Mouse (Mus musculus) lung, embryonic 14.5 days (tissue): ENCODE data around the gene 1700028J19Rik. TPM values are rescaled to one million over a fixed set of nuclear protein-coding genes. Genes with fewer than 3 reads are reported as not detected.

Experiments
- ATAC-seq: fragments of 200-750 bp; cut with Nextera tagmentation; 2 replicates; pipeline ENCODE4 v1.8.0; 2017; ENCODE audit warnings: mild to moderate bottlenecking, moderate TSS enrichment, moderate library complexity; ENCODE audit not compliant: insufficient read depth
- DNase-seq: peaks from one replicate; pipeline ENCODE4 v3.0.0-alpha.2; 2015
- H3K27ac ChIP-seq: fragments of 300-500 bp; sonication (generic); 2 replicates; pipeline ENCODE4 v1.5.1; 2014; ENCODE audit warnings: low read depth, mild to moderate bottlenecking, moderate library complexity
- H3K27me3 ChIP-seq: fragments of 300-500 bp; sonication (generic); 2 replicates; pipeline ENCODE4 v1.6.1; 2014; ENCODE audit warnings: low read length, control low read depth; ENCODE audit not compliant: insufficient read depth
- H3K36me3 ChIP-seq: fragments of 300-500 bp; sonication (generic); 2 replicates; pipeline ENCODE4 v1.6.1; 2014; ENCODE audit warnings: control low read depth; ENCODE audit not compliant: insufficient read depth
- H3K4me1 ChIP-seq: fragments of 300-500 bp; sonication (generic); 2 replicates; pipeline ENCODE4 v1.6.1; 2014; ENCODE audit warnings: antibody characterized with exemption, control low read depth; ENCODE audit not compliant: insufficient read depth
- H3K4me2 ChIP-seq: fragments of 300-500 bp; sonication (generic); 2 replicates; pipeline ENCODE4 v1.6.1; 2014; ENCODE audit warnings: mild to moderate bottlenecking
- H3K4me3 ChIP-seq: fragments of 300-500 bp; sonication (generic); 2 replicates; pipeline ENCODE4 v1.5.1; 2014; ENCODE audit warnings: low read depth, low read length
- H3K9ac ChIP-seq: fragments of 300-500 bp; sonication (generic); 2 replicates; pipeline ENCODE4 v1.6.1; 2014
- H3K9me3 ChIP-seq: fragments of 300-500 bp; sonication (generic); 2 replicates; pipeline ENCODE4 v1.6.1; 2016; ENCODE audit warnings: low read depth, low read length, control low read depth
- CTCF ChIP-seq: IDR thresholded peaks from 2 replicates; pipeline ENCODE4 v1.5.1; 2016; ENCODE audit warnings: antibody characterized with exemption, low read depth
- WGBS: fragments of 180-500 bp; shearing (Covaris S2); extraction: QIAGEN DNeasy Blood & Tissue Kit; methylation state at CpG from one replicate; pipeline ENCODE4 v1.1.7; 2014; 5-methylcytosine and 5-hydroxymethylcytosine counted together
- polyA plus RNA-seq: library from polyadenylated mRNA; unstranded; fragments of >200 nt; fragmentation: Nextera tagmentation; extraction: Ambion mirVana; gene quantifications from 2 replicates; pipeline ENCODE4 v1.2.1, GENCODE M21; 2014

Gene 1700028J19Rik
- polyA plus RNA-seq, 1 experiment from 2014 or later = 1.5 TPM

GRCm38 (mm10) chr7:44249248-44249647 is 2.8 kb upstream of the 1700028J19Rik start:
- H3K36me3 ChIP-seq = peaks cover 55% of the 10 kb centered on the region
- no peak for ATAC-seq

DNA sequence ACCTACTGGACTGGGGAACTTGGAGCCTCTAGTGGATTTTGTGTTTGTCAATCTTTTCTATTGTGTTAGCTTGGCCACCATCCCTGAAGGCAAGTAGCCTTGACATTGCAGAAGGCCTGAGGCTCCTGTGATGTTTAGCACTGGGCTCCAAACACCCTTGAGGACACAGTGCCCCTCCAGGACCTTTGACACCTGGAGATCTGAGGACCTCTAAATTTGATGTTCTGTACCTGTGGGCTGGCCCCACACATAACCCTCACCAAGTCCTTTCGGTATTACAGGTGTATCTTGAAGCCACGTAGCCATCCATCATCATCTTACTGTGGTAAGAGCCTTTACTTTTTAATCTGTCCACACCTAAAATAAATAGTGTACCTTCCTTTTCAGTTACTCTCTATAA is 1.5 kb upstream of the 1700028J19Rik start:
- Histone ChIP-seq H3K36me3 (peaks cover 44% of the 10 kb centered on the region), H3K4me2 (peak overlapping the region; percentile 71), H3K27ac (no peak overlapping the region), H3K9me3 (no peaks in the 10 kb centered on the region), H3K27me3 (no peaks in the 10 kb centered on the region), H3K4me1 (peaks cover 6% of the 10 kb centered on the region; the same call in 1 of the 2 replicates), H3K9ac (peak overlapping the region; percentile 93), H3K4me3 (peak overlapping the region; percentile 95)
- DNase-seq (no peak), ATAC-seq (no peak)
- TF ChIP-seq CTCF = no peak
- 79% methylated on average over 2 of the region's 2 CpGs for WGBS

More at GRCm38 (mm10) chr7:44249248-44249647, 2.8 kb upstream of the 1700028J19Rik start:
- H3K27me3 ChIP-seq = no peaks in the 10 kb centered on the region
- no peak for DNase-seq
- no peak for TF ChIP-seq CTCF
- H3K4me1 ChIP-seq = peaks cover 6% of the 10 kb centered on the region; the same call in 1 of the 2 replicates
- H3K4me2 ChIP-seq = no peak overlapping the region
- 88% methylated on average over 4 of the region's 4 CpGs for WGBS
- H3K27ac ChIP-seq = no peak overlapping the region
- no peaks in the 10 kb centered on the region for H3K9me3 ChIP-seq
- H3K4me3 ChIP-seq = no peak overlapping the region
- H3K9ac ChIP-seq = no peak overlapping the region

DNA sequence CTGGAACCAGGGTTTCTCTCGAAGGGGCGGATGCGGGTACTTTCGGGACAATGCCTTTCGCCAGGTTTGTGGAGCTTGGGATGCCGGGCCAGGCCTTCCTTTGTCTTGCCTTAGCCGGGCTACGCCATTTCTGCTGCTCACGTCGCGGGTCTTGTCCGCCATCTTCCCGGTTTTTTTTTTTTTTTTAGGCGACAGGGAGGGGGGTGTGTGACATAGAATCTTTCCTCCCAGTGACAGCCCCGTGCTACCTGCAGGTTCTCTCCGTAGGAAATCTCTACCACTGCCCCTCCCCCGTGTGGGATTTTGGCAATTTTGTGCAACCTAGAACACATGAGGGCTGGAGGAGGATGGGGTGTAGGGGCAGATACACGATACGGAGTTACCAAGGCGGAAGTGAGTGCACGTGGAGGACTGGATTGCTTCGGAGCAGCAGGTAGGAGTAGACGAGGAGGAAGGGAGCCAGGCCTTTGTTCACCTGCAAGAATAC is 532 bp upstream of the 1700028J19Rik start:
- peak; percentile 22 for ATAC-seq
- H3K9me3 ChIP-seq = no peaks in the 10 kb centered on the region
- H3K4me2 ChIP-seq = peak overlapping the region; percentile 71
- no peaks in the 10 kb centered on the region for H3K27me3 ChIP-seq
- H3K36me3 ChIP-seq = peaks cover 34% of the 10 kb centered on the region
- H3K27ac ChIP-seq = peak overlapping the region; percentile 95
- H3K9ac ChIP-seq = peak overlapping the region; percentile 93
- peaks cover 6% of the 10 kb centered on the region; the same call in 1 of the 2 replicates for H3K4me1 ChIP-seq
- no peak for TF ChIP-seq CTCF
- peak; percentile 74 for DNase-seq
- peak overlapping the region; percentile 95 for H3K4me3 ChIP-seq
- under 1% methylated on average over 23 of the region's 23 CpGs for WGBS

DNA sequence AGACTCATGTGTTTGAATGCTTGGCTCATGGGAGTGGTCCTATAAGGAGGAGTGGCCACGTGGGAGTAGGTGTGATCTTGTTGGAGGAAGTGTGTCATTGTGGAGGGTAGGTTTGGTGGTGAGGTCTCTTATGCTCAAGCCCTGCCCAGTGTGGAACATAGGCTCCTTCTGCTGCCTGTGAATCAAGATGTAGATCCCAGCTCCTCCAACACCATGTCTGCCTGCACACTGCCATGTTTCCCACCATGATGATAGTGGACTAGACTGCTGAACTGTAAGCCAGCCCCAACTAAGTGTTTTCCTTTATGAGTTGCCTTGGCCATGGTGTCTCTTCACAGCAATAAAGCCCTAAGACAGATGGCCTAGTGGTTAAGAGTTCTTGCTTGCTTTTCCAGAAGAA is 2.4 kb downstream of the 1700028J19Rik start:
- no peak for ATAC-seq
- Histone ChIP-seq H3K9ac (no peak overlapping the region), H3K27ac (no peak overlapping the region)

GRCm38 (mm10) chr7:44241163-44241562 is 5.3 kb downstream of the 1700028J19Rik start:
- H3K9ac ChIP-seq = no peak overlapping the region
- WGBS = 68% methylated on average over 2 of the region's 2 CpGs
- no peaks in the 10 kb centered on the region for H3K9me3 ChIP-seq

More for the DNA sequence above, 2.4 kb downstream of the 1700028J19Rik start:
- TF ChIP-seq CTCF = no peak
- 61% methylated on average over 1 of the region's 1 CpGs for WGBS
- Histone ChIP-seq H3K36me3 (peaks cover 13% of the 10 kb centered on the region), H3K9me3 (no peaks in the 10 kb centered on the region), H3K4me1 (peaks cover 6% of the 10 kb centered on the region; the same call in 1 of the 2 replicates), H3K4me2 (no peak overlapping the region), H3K4me3 (no peak overlapping the region), H3K27me3 (no peaks in the 10 kb centered on the region)
- no peak for DNase-seq

DNA sequence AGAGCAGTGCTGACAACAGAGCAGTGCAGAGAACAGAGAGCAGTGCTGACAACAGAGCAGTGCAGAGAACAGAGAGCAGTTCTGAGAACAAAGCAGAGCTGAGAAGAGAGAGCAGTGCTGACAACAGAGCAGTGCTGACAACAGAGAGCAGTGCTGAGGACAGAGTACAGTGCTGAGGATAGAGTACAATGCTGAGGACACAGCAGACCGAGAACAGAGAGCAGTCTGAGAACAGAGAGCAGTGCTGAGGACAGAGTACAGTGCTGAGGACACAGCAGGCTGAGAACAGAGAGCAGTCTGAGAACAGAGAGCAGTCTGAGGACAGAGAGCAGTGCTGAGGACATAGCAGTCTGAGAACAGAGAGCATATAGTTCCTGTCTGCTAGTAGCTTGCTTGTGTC is 5.8 kb downstream of the 1700028J19Rik start:
- Histone ChIP-seq H3K27me3 (no peaks in the 10 kb centered on the region), H3K4me2 (no peak overlapping the region), H3K36me3 (no peaks in the 10 kb centered on the region), H3K27ac (no peak overlapping the region), H3K9ac (no peak overlapping the region), H3K4me3 (no peak overlapping the region), H3K9me3 (no peaks in the 10 kb centered on the region), H3K4me1 (peaks cover 3% of the 10 kb centered on the region; the same call in 1 of the 2 replicates)
- WGBS = 35% methylated on average over 1 of the region's 1 CpGs
- DNase-seq = no peak
- ATAC-seq = no peak
- TF ChIP-seq CTCF = no peak

More at GRCm38 (mm10) chr7:44241163-44241562, 5.3 kb downstream of the 1700028J19Rik start:
- Histone ChIP-seq H3K27me3 (no peaks in the 10 kb centered on the region), H3K4me3 (no peak overlapping the region), H3K27ac (no peak overlapping the region), H3K4me2 (no peak overlapping the region), H3K36me3 (no peaks in the 10 kb centered on the region), H3K4me1 (peaks cover 3% of the 10 kb centered on the region; the same call in 1 of the 2 replicates)
- DNase-seq = no peak
- no peak for TF ChIP-seq CTCF
- ATAC-seq = no peak

DNA sequence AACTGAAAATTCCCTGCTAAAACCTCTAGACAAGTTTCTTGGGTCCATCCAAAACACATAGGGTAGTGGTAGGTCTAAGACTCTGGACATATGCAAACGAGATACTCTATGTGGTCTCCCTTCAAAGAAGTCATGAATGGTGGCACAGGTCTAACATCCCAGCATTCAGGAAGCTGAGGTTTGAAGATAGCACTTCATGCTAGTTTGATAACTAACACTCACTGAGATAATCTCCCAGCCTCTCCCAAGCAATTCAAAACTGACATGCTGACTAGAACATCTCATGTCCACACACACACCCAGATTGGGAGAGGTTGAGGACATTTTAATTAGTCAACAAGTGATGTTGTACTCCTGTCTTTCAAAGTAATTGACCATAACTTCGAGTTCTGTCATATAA is 6.6 kb downstream of the 1700028J19Rik start:
- no peaks in the 10 kb centered on the region for H3K9me3 ChIP-seq
- 44% methylated on average over 2 of the region's 2 CpGs for WGBS
- no peaks in the 10 kb centered on the region for H3K27me3 ChIP-seq
- no peak for TF ChIP-seq CTCF
- no peaks in the 10 kb centered on the region for H3K4me1 ChIP-seq
- no peak for ATAC-seq
- DNase-seq = no peak
- H3K27ac ChIP-seq = no peak overlapping the region
- no peak overlapping the region for H3K4me3 ChIP-seq
- H3K9ac ChIP-seq = no peak overlapping the region
- no peak overlapping the region for H3K4me2 ChIP-seq
- no peaks in the 10 kb centered on the region for H3K36me3 ChIP-seq

- Histone ChIP-seq H3K4me3 (no peak within 1 kb of the TSS), H3K4me1 (no peaks in the 10 kb centered on the region), H3K9me3 (no peaks in the 10 kb centered on the region), H3K27me3 (no peaks in the 10 kb centered on the region), H3K27ac (no peak within 1 kb of the TSS), H3K9ac (no peak within 1 kb of the TSS), H3K36me3 (no peaks in the 10 kb centered on the region), H3K4me2 (no peak within 1 kb of the TSS)
- DNase-seq (no peak), ATAC-seq (no peak)
- no peak for TF ChIP-seq CTCF
- WGBS = 61% methylated on average over 3 of the region's 3 CpGs
Observed at GRCm38 (mm10) chr7:44235909-44236308, 10.6 kb downstream of the 1700028J19Rik start, which contains the start of gene Gm36864. Gene Gm36864 (plus strand): TSS chr7:44236177.
